Mouse (Mus musculus) forebrain, embryonic 11.5 days (tissue): ENCODE results near the gene Neurl1b. TPM values are rescaled to one million over a fixed set of nuclear protein-coding genes. Genes with fewer than 3 reads are reported as not detected.

ENCODE experiments used
- ATAC-seq: fragments of 200-750 bp; cut with Nextera tagmentation; replicated peaks from 2 replicates; pipeline ENCODE4 v1.8.0; 2017; ENCODE audit warnings: moderate TSS enrichment; ENCODE audit not compliant: low FRiP score
- DNase-seq: peaks from one replicate; pipeline ENCODE4 v3.0.0-alpha.2; 2017; ENCODE audit warnings: low spot score
- H3K27ac ChIP-seq: fragments of 300-500 bp; sonication (generic); 2 replicates; pipeline ENCODE4 v1.5.1; 2014; ENCODE audit warnings: low read depth, low read length
- H3K27me3 ChIP-seq: fragments of 300-500 bp; sonication (generic); 2 replicates; pipeline ENCODE4 v1.6.1; 2014; ENCODE audit warnings: mild to moderate bottlenecking, low read length, mixed read lengths; ENCODE audit not compliant: control insufficient read depth, insufficient read depth
- H3K36me3 ChIP-seq: fragments of 300-500 bp; sonication (generic); 2 replicates; pipeline ENCODE4 v1.6.1; 2014; ENCODE audit warnings: mild to moderate bottlenecking, low read length, moderate library complexity, mixed read lengths; ENCODE audit not compliant: control insufficient read depth, insufficient read depth
- H3K4me1 ChIP-seq: fragments of 300-500 bp; sonication (generic); replicated peaks from 2 replicates; pipeline ENCODE4 v1.6.1; 2014; ENCODE audit warnings: low read length, mixed read lengths; ENCODE audit not compliant: control insufficient read depth, insufficient read depth
- H3K4me2 ChIP-seq: fragments of 300-500 bp; sonication (generic); 2 replicates; pipeline ENCODE4 v1.6.1; 2014; ENCODE audit warnings: low read depth, mild to moderate bottlenecking, low read length, moderate library complexity, mixed read lengths; ENCODE audit not compliant: severe bottlenecking
- H3K4me3 ChIP-seq: fragments of 300-500 bp; sonication (generic); 2 replicates; pipeline ENCODE4 v1.5.1; 2014; ENCODE audit warnings: low read depth, low read length
- H3K9ac ChIP-seq: fragments of 300-500 bp; sonication (generic); 2 replicates; pipeline ENCODE4 v1.6.1; 2014; ENCODE audit warnings: low read length
- H3K9me3 ChIP-seq: fragments of 300-500 bp; sonication (generic); 2 replicates; pipeline ENCODE4 v1.6.1; 2016; ENCODE audit warnings: low read length, mixed read lengths; ENCODE audit not compliant: control insufficient read depth
- WGBS: fragments of 180-500 bp; shearing (Covaris S2); extraction: QIAGEN DNeasy Blood & Tissue Kit; methylation state at CpG from one replicate; pipeline ENCODE4 v1.1.7; 2014; 5-methylcytosine and 5-hydroxymethylcytosine counted together
- polyA plus RNA-seq: library from polyadenylated mRNA; unstranded; fragments of >200 nt; fragmentation: Nextera tagmentation; extraction: Ambion mirVana; gene quantifications from 2 replicates; pipeline ENCODE4 v1.2.1, GENCODE M21; 2014

The Neurl1b gene
- polyA plus RNA-seq, 1 experiment from 2014 or later: 0.45 TPM

- DNase-seq: no peak
- WGBS: 3% methylated on average over 27 of the region's 27 CpGs
- H3K27me3 ChIP-seq: peaks cover 18% of the 10 kb centered on the region
Observed at GRCm38 (mm10) chr17:26415355-26415865, 781 bp downstream of the Neurl1b start.

GRCm38 (mm10) chr17:26416141-26416540 is 1.5 kb downstream of the Neurl1b start:
- H3K9me3 ChIP-seq: no peaks in the 10 kb centered on the region
- no peak overlapping the region for H3K27ac ChIP-seq
- peaks cover 3% of the 10 kb centered on the region; the same call in 1 of the 2 replicates for H3K4me1 ChIP-seq
- H3K27me3 ChIP-seq: peaks cover 18% of the 10 kb centered on the region
- no peaks in the 10 kb centered on the region for H3K36me3 ChIP-seq
- H3K4me3 ChIP-seq: no peak overlapping the region
- WGBS: 65% methylated on average over 3 of the region's 3 CpGs
- H3K9ac ChIP-seq: no peak overlapping the region
- no peak for ATAC-seq
- H3K4me2 ChIP-seq: no peak overlapping the region
- DNase-seq: no peak

More at GRCm38 (mm10) chr17:26415355-26415865, 781 bp downstream of the Neurl1b start:
- no peaks in the 10 kb centered on the region for H3K9me3 ChIP-seq
- H3K4me3 ChIP-seq: peak overlapping the region; percentile 70
- H3K4me1 ChIP-seq: peaks cover 3% of the 10 kb centered on the region; the same call in 1 of the 2 replicates
- H3K9ac ChIP-seq: peak overlapping the region; percentile 72
- no peaks in the 10 kb centered on the region for H3K36me3 ChIP-seq
- H3K4me2 ChIP-seq: peak overlapping the region; percentile 99
- H3K27ac ChIP-seq: no peak overlapping the region
- no peak; the same call in 1 of the 2 replicates for ATAC-seq

- peaks cover 18% of the 10 kb centered on the region for H3K27me3 ChIP-seq
Observed at GRCm38 (mm10) chr17:26417770-26418421, 3.3 kb downstream of the Neurl1b start.

GRCm38 (mm10) chr17:26420491-26421247 is 6.0 kb downstream of the Neurl1b start:
- Histone ChIP-seq H3K9ac (no peak overlapping the region), H3K4me2 (no peak overlapping the region), H3K9me3 (no peaks in the 10 kb centered on the region), H3K4me3 (no peak overlapping the region), H3K36me3 (no peaks in the 10 kb centered on the region), H3K4me1 (no peaks in the 10 kb centered on the region), H3K27ac (no peak overlapping the region), H3K27me3 (peaks cover 3% of the 10 kb centered on the region)
- ATAC-seq (no peak), DNase-seq (no peak)
- WGBS: 81% methylated on average over 7 of the region's 7 CpGs

More at GRCm38 (mm10) chr17:26417770-26418421, 3.3 kb downstream of the Neurl1b start:
- Histone ChIP-seq H3K9ac (no peak overlapping the region), H3K36me3 (no peaks in the 10 kb centered on the region), H3K4me1 (peaks cover 3% of the 10 kb centered on the region; the same call in 1 of the 2 replicates), H3K27ac (no peak overlapping the region), H3K9me3 (no peaks in the 10 kb centered on the region), H3K4me2 (no peak overlapping the region), H3K4me3 (no peak overlapping the region)
- WGBS: 84% methylated on average over 6 of the region's 6 CpGs
- ATAC-seq (no peak), DNase-seq (no peak)

- no peak overlapping the region for H3K4me2 ChIP-seq
- WGBS: 45% methylated on average over 3 of the region's 3 CpGs
- H3K9ac ChIP-seq: no peak overlapping the region
- DNase-seq (no peak), ATAC-seq (no peak)
- no peaks in the 10 kb centered on the region for H3K4me1 ChIP-seq
- no peaks in the 10 kb centered on the region; the same call in 1 of the 2 replicates for H3K27me3 ChIP-seq
- H3K36me3 ChIP-seq: no peaks in the 10 kb centered on the region
- H3K9me3 ChIP-seq: no peaks in the 10 kb centered on the region
- no peak overlapping the region for H3K27ac ChIP-seq
- no peak overlapping the region for H3K4me3 ChIP-seq
Observed at GRCm38 (mm10) chr17:26421561-26421960, 6.9 kb downstream of the Neurl1b start.

- Histone ChIP-seq H3K27ac (no peak overlapping the region), H3K27me3 (no peaks in the 10 kb centered on the region; the same call in 1 of the 2 replicates), H3K4me2 (no peak overlapping the region), H3K36me3 (no peaks in the 10 kb centered on the region), H3K9me3 (no peaks in the 10 kb centered on the region), H3K4me1 (no peaks in the 10 kb centered on the region), H3K9ac (no peak overlapping the region), H3K4me3 (no peak overlapping the region)
- 83% methylated on average over 6 of the region's 6 CpGs for WGBS
- ATAC-seq (no peak), DNase-seq (no peak)
Observed at GRCm38 (mm10) chr17:26422390-26422789, 7.8 kb downstream of the Neurl1b start.

- WGBS: 32% methylated on average over 11 of the region's 11 CpGs
- no peak overlapping the region for H3K9ac ChIP-seq
Observed at GRCm38 (mm10) chr17:26423967-26424641, 9.5 kb downstream of the Neurl1b start.

GRCm38 (mm10) chr17:26424973-26425735 is 10.5 kb downstream of the Neurl1b start:
- WGBS: 71% methylated on average over 13 of the region's 13 CpGs
- ATAC-seq (no peak), DNase-seq (no peak)
- Histone ChIP-seq H3K36me3 (no peaks in the 10 kb centered on the region), H3K9me3 (no peaks in the 10 kb centered on the region), H3K4me3 (no peak overlapping the region), H3K4me1 (no peaks in the 10 kb centered on the region), H3K27me3 (no peaks in the 10 kb centered on the region), H3K27ac (no peak overlapping the region), H3K9ac (no peak overlapping the region), H3K4me2 (no peak overlapping the region)

More at GRCm38 (mm10) chr17:26423967-26424641, 9.5 kb downstream of the Neurl1b start:
- Histone ChIP-seq H3K4me2 (no peak overlapping the region), H3K4me1 (no peaks in the 10 kb centered on the region), H3K4me3 (no peak overlapping the region), H3K27ac (no peak overlapping the region), H3K36me3 (no peaks in the 10 kb centered on the region), H3K9me3 (no peaks in the 10 kb centered on the region), H3K27me3 (no peaks in the 10 kb centered on the region)
- DNase-seq (no peak), ATAC-seq (no peak)
